Mouse (Mus musculus) cerebellum, adult 2 months (tissue): ENCODE data around the gene Srcin1.
A peak's percentile ranks its signal among the peaks of the same experiment; 100 is the strongest.

Experiments
- CTCF ChIP-seq: fragments of 200-500 bp; IDR thresholded peaks from 2 replicates; pipeline ENCODE4 v1.5.1; 2011; ENCODE audit warnings: low read depth, mild to moderate bottlenecking, control low read depth, low read length, moderate library complexity, borderline replicate concordance; ENCODE audit not compliant: insufficient read depth
- POLR2A ChIP-seq: fragments of 200-500 bp; IDR thresholded peaks from 2 replicates; pipeline ENCODE4 v1.6.1; 2011; ENCODE audit warnings: low read length, control low read depth, borderline replicate concordance; ENCODE audit not compliant: insufficient read depth

GRCm38 (mm10) chr11:97532950-97533582 is 42.9 kb downstream of the Srcin1 start:
- TF ChIP-seq CTCF (no peak), POLR2A (peak; percentile 35; the same call in 1 of the 2 replicates)
